ENCODE assay signal across 8 mouse cellular contexts in genomic region chr5:143730915-143731314, GRCm38 (mm10). TPM values are rescaled to one million over a fixed set of nuclear protein-coding genes. Genes with fewer than 3 reads are reported as not detected.
DNase-seq lines count a peak whose midpoint lies in the region; ATAC-seq and TF ChIP-seq lines count a peak whose summit lies in the region.

No protein-coding gene starts in this region.

- H3K9me3 ChIP-seq in kidney, postnatal 0 days (replicated peaks; ENCODE audit: low read length), result no peaks in the 10 kb centered on the region
- H3K9me3 ChIP-seq in hindbrain, embryonic 15.5 days, result no peaks in the 10 kb centered on the region

- no peak for TF ChIP-seq POLR2A in myocyte (IDR thresholded peaks at IDR 0.05; ENCODE audit: insufficient read length, low read depth)

- no peaks in the 10 kb centered on the region; the same call in 1 of the 2 replicates for H3K4me1 ChIP-seq in kidney, postnatal 0 days (replicated peaks; ENCODE audit: insufficient read depth, low read length)
- peaks cover 27% of the 10 kb centered on the region for H3K4me1 ChIP-seq in hindbrain, embryonic 15.5 days (replicated peaks)

- H3ac ChIP-seq in myocyte (ENCODE audit: control insufficient read depth, insufficient read length), result no peak overlapping the region

- no peaks in the 10 kb centered on the region for H3K27me3 ChIP-seq in kidney, postnatal 0 days (ENCODE audit: insufficient read depth, low read length)
- no peaks in the 10 kb centered on the region for H3K27me3 ChIP-seq in hindbrain, embryonic 15.5 days
- peaks cover 9% of the 10 kb centered on the region for H3K27me3 ChIP-seq in myocyte (ENCODE audit: control insufficient read depth, insufficient read depth, insufficient read length)

- H3K27ac ChIP-seq in kidney, postnatal 0 days, result peak overlapping the region; percentile 92; the same call in 1 of the 2 replicates
- no peak overlapping the region for H3K27ac ChIP-seq in hindbrain, embryonic 15.5 days (replicated peaks)

- peak overlapping the region; percentile 95 for H3K4me2 ChIP-seq in kidney, postnatal 0 days (ENCODE audit: low read length)
- H3K4me2 ChIP-seq in hindbrain, embryonic 15.5 days, result peak overlapping the region; percentile 85
- peak overlapping the region; percentile 94 for H3K4me2 ChIP-seq in myocyte (ENCODE audit: low read depth)

- TF ChIP-seq CTCF in kidney, postnatal 0 days (IDR thresholded peaks at IDR 0.05; ENCODE audit: low read depth), result no peak

- no peak for ATAC-seq in kidney, postnatal 0 days (replicated peaks; ENCODE audit: low FRiP score, low read depth)
- ATAC-seq in hindbrain, embryonic 15.5 days (ENCODE audit: low FRiP score, low read depth), result no peak

- peak overlapping the region; percentile 97; the same call in 1 of the 2 replicates for H3K9ac ChIP-seq in kidney, postnatal 0 days (ENCODE audit: low read depth, low read length)
- H3K9ac ChIP-seq in hindbrain, embryonic 15.5 days, result peak overlapping the region; percentile 96

- peak; percentile 38 for DNase-seq in kidney, postnatal 0 days (ENCODE audit: low spot score)
- no peak for DNase-seq in kidney, postnatal 25 days
- peak; percentile 21 for DNase-seq in T-cell, adult 2 months (ENCODE audit: low spot score)
- DNase-seq in cerebellum, adult 11 months, result no peak
- DNase-seq in left cerebral cortex, adult 9 months (ENCODE audit: low spot score in 2 of 2), result no peak
- DNase-seq in c-Kit-positive CD71-positive TER-119-positive erythroid progenitor cells, embryonic 14.5 days (ENCODE audit: low spot score), result no peak

- 6% methylated on average over 6 of the region's 6 CpGs for WGBS in kidney, postnatal 0 days
- 11% methylated on average over 6 of the region's 6 CpGs for WGBS in hindbrain, embryonic 15.5 days

- peaks cover 6% of the 10 kb centered on the region; the same call in 1 of the 2 replicates for H3K36me3 ChIP-seq in kidney, postnatal 0 days (ENCODE audit: insufficient read depth, low read length)
- H3K36me3 ChIP-seq in hindbrain, embryonic 15.5 days, result peaks cover 9% of the 10 kb centered on the region
- peaks cover 10% of the 10 kb centered on the region for H3K36me3 ChIP-seq in myocyte (ENCODE audit: control insufficient read depth, insufficient read depth)

- H3K79me2 ChIP-seq in myocyte (ENCODE audit: control insufficient read depth, insufficient read depth), result peaks cover 28% of the 10 kb centered on the region

- peak overlapping the region; percentile 98 for H3K4me3 ChIP-seq in kidney, postnatal 0 days (replicated peaks; ENCODE audit: low read depth, low read length)
- H3K4me3 ChIP-seq in hindbrain, embryonic 15.5 days, result peak overlapping the region; percentile 97
- H3K4me3 ChIP-seq in myocyte, result peak overlapping the region; percentile 29

TF ChIP-seq in myocyte, 11 proteins besides CTCF, POLR2A, EP300 and RAD21:
- TF ChIP-seq TCF3 (IDR thresholded peaks at IDR 0.05; ENCODE audit: insufficient read length, low read depth), result no peak
- TF ChIP-seq MYOG (IDR thresholded peaks at IDR 0.05; ENCODE audit: control insufficient read depth in 1 of 3, insufficient read depth in 1 of 3, insufficient read length in 2 of 3, low read depth in 2 of 3), result no peak
- TF ChIP-seq TCF12 (IDR thresholded peaks at IDR 0.05; ENCODE audit: insufficient read depth, poor library complexity, severe bottlenecking), result no peak
- TF ChIP-seq E2F4 (IDR thresholded peaks at IDR 0.05; ENCODE audit: insufficient read depth), result no peak
- TF ChIP-seq REST (IDR thresholded peaks at IDR 0.05; ENCODE audit: insufficient read depth, insufficient read length), result no peak
- no peak for TF ChIP-seq POLR2AphosphoS2 (IDR thresholded peaks at IDR 0.05; ENCODE audit: insufficient read length, low read depth)
- no peak for TF ChIP-seq MYOD1 (IDR thresholded peaks at IDR 0.05; ENCODE audit: control insufficient read depth in 1 of 3, insufficient read length in 2 of 3, low read depth in 2 of 3)
- TF ChIP-seq USF1 (IDR thresholded peaks at IDR 0.05; ENCODE audit: low read depth), result no peak
- no peak for TF ChIP-seq CEBPB (IDR thresholded peaks at IDR 0.05; ENCODE audit: insufficient read depth, poor library complexity, severe bottlenecking)
- no peak for TF ChIP-seq MAX (IDR thresholded peaks at IDR 0.05; ENCODE audit: low read depth)
- TF ChIP-seq SRF (IDR thresholded peaks at IDR 0.05; ENCODE audit: control insufficient read depth, insufficient read length, low read depth), result no peak
TF ChIP-seq in myocyte: peak in this region for 0.

RNA-seq across cellular contexts. Expression of gene Usp42, which starts 1.2 kb away (rescaled TPM):
- 12.9 and 13.1 TPM in 2 replicates for polyA plus RNA-seq in kidney, postnatal 0 days (2015; fragmentation: Nextera tagmentation; extraction: Ambion mirVana)
- polyA plus RNA-seq in hindbrain, embryonic 15.5 days (2015; fragmentation: Nextera tagmentation; extraction: Ambion mirVana), result 27.3 and 28.1 TPM in 2 replicates
- polyA plus RNA-seq in myocyte (2012; fragmentation: generic; extraction: Trizol), result 4.1 TPM

Comparison
In these comparisons a context has a peak if more than half of its experiments do, and no peak if none do; other contexts are left out.
1. DNase-seq: peak in kidney, postnatal 0 days (single experiment) and T-cell, adult 2 months (single experiment); none in kidney, postnatal 25 days (0 of 2), cerebellum, adult 11 months (single experiment), left cerebral cortex, adult 9 months (0 of 2) and c-Kit-positive CD71-positive TER-119-positive erythroid progenitor cells, embryonic 14.5 days (single experiment).
2. H3K4me3 ChIP-seq: peak in every context shown above with its lines; median percentile 98 in kidney, postnatal 0 days; 97 in hindbrain, embryonic 15.5 days; 29 in myocyte.
3. Peak in every context shown above with its lines, with median percentiles within 50 percentile points of each other: H3K4me2 ChIP-seq.